Mouse (Mus musculus): ENCODE results near the gene Sept7.

- TF ChIP-seq CTCF (IDR thresholded peaks at IDR 0.05) (no peak), EP300 (IDR thresholded peaks at IDR 0.05) (no peak)
These were observed 7.1 kb upstream of the Sept7 start for GRCm38 (mm10) chr9:25245125-25245524.
